Mouse (Mus musculus) kidney, postnatal 0 days (tissue): Measurements from ENCODE around the gene Stmn3. TPM values are rescaled to one million over a fixed set of nuclear protein-coding genes. Genes with fewer than 3 reads are reported as not detected.
"Not testable (repeated sequence)": the region's sequence is repeated elsewhere in the genome, so short reads cannot be mapped to it uniquely, and the experiment has no call there.

Source experiments
- ATAC-seq: fragments of 200-750 bp; cut with Nextera tagmentation; replicated peaks from 2 replicates; pipeline ENCODE4 v1.8.0; 2017; ENCODE audit warnings: low read depth, moderate number of reproducible peaks, moderate TSS enrichment, moderate library complexity; ENCODE audit not compliant: low FRiP score
- DNase-seq: peaks from one replicate; pipeline ENCODE4 v3.0.0-alpha.2; 2016; ENCODE audit warnings: low spot score
- H3K27ac ChIP-seq: fragments of 300-500 bp; sonication (generic); 2 replicates; pipeline ENCODE4 v1.5.1; 2014; ENCODE audit warnings: mild to moderate bottlenecking
- H3K27me3 ChIP-seq: fragments of 300-500 bp; sonication (generic); 2 replicates; pipeline ENCODE4 v1.6.1; 2014; ENCODE audit warnings: low read length, mixed read lengths; ENCODE audit not compliant: insufficient read depth
- H3K36me3 ChIP-seq: fragments of 300-500 bp; sonication (generic); 2 replicates; pipeline ENCODE4 v1.6.1; 2014; ENCODE audit warnings: low read length, mixed read lengths; ENCODE audit not compliant: insufficient read depth
- H3K4me1 ChIP-seq: fragments of 300-500 bp; sonication (generic); replicated peaks from 2 replicates; pipeline ENCODE4 v1.6.1; 2014; ENCODE audit warnings: antibody characterized with exemption, low read length, mixed read lengths; ENCODE audit not compliant: insufficient read depth
- H3K4me2 ChIP-seq: fragments of 300-500 bp; sonication (generic); 2 replicates; pipeline ENCODE4 v1.6.1; 2014; ENCODE audit warnings: mild to moderate bottlenecking, low read length, moderate library complexity, mixed read lengths
- H3K4me3 ChIP-seq: fragments of 300-500 bp; sonication (generic); replicated peaks from 2 replicates; pipeline ENCODE4 v1.5.1; 2014; ENCODE audit warnings: low read depth, low read length
- H3K9ac ChIP-seq: fragments of 300-500 bp; sonication (generic); 2 replicates; pipeline ENCODE4 v1.6.1; 2014; ENCODE audit warnings: low read depth, low read length
- H3K9me3 ChIP-seq: fragments of 300-500 bp; sonication (generic); replicated peaks from 2 replicates; pipeline ENCODE4 v1.6.1; 2016; ENCODE audit warnings: low read length, inconsistent platforms, mixed read lengths
- CTCF ChIP-seq: IDR thresholded peaks from 2 replicates; pipeline ENCODE4 v1.5.1; 2016; ENCODE audit warnings: antibody characterized with exemption, low read depth, mild to moderate bottlenecking, moderate library complexity
- WGBS: fragments of 180-500 bp; shearing (Covaris S2); extraction: QIAGEN DNeasy Blood & Tissue Kit; methylation state at CpG from one replicate; pipeline ENCODE4 v1.1.7; 2014; 5-methylcytosine and 5-hydroxymethylcytosine counted together
- polyA plus RNA-seq: library from polyadenylated mRNA; unstranded; fragments of >200 nt; fragmentation: Nextera tagmentation; extraction: Ambion mirVana; gene quantifications from 2 replicates; pipeline ENCODE4 v1.2.1, GENCODE M21; 2015

Stmn3 gene
- polyA plus RNA-seq, 1 experiment from 2014 or later: 0.66 TPM

GRCm38 (mm10) chr2:181288691-181289090 is 25.6 kb downstream of the Stmn3 start:
- H3K4me1 ChIP-seq: peaks cover 7% of the 10 kb centered on the region; the same call in 1 of the 2 replicates
- 61% methylated on average over 3 of the region's 3 CpGs for WGBS
- TF ChIP-seq CTCF: no peak
- no peaks in the 10 kb centered on the region for H3K36me3 ChIP-seq
- H3K27me3 ChIP-seq: no peaks in the 10 kb centered on the region
- H3K4me2 ChIP-seq: peak overlapping the region; percentile 56
- H3K4me3 ChIP-seq: peak overlapping the region; percentile 63; the same call in 1 of the 2 replicates
- no peaks in the 10 kb centered on the region for H3K9me3 ChIP-seq
- ATAC-seq (no peak), DNase-seq (no peak)
- H3K27ac ChIP-seq: no peak overlapping the region
- H3K9ac ChIP-seq: peak overlapping the region; percentile 36

- H3K36me3 ChIP-seq, H3K4me1 ChIP-seq, H3K9me3 ChIP-seq, H3K27me3 ChIP-seq: not testable (repeated sequence)
- ATAC-seq (peak; percentile 97), DNase-seq (peak; percentile 98)
- Histone ChIP-seq H3K9ac (peak within 1 kb of the TSS; percentile 80), H3K4me2 (peak within 1 kb of the TSS; percentile 67), H3K27ac (peak within 1 kb of the TSS; percentile 90), H3K4me3 (peak within 1 kb of the TSS; percentile 63)
- WGBS: under 1% methylated on average over 37 of the region's 38 CpGs
- peak; percentile 29; the same call in 1 of the 2 replicates for TF ChIP-seq CTCF
These were observed 26.3 kb downstream of the Stmn3 start, which contains the start of gene Gmeb2 for GRCm38 (mm10) chr2:181287958-181288350. TSS of gene Gmeb2 (minus strand) at chr2:181288035.

- ATAC-seq (peak; percentile 89), DNase-seq (peak; percentile 84)
- H3K4me3 ChIP-seq: peak overlapping the region; percentile 63
- H3K9ac ChIP-seq: peak overlapping the region; percentile 80
- H3K27me3 ChIP-seq: no peaks in the 10 kb centered on the region
- 2% methylated on average over 37 of the region's 71 CpGs for WGBS
- peak overlapping the region; percentile 67 for H3K4me2 ChIP-seq
- H3K36me3 ChIP-seq: no peaks in the 10 kb centered on the region
- no peaks in the 10 kb centered on the region for H3K9me3 ChIP-seq
- H3K4me1 ChIP-seq: peaks cover 7% of the 10 kb centered on the region; the same call in 1 of the 2 replicates
- peak overlapping the region; percentile 90 for H3K27ac ChIP-seq
- no peak for TF ChIP-seq CTCF
These were observed 26.9 kb downstream of the Stmn3 start for GRCm38 (mm10) chr2:181287338-181287957.

- H3K27me3 ChIP-seq: no peaks in the 10 kb centered on the region
- DNase-seq (no peak), ATAC-seq (no peak)
- 0 out of 2 replicates have a peak, but pooled peaks cover 3% of the 10 kb centered on the region for H3K36me3 ChIP-seq
- WGBS: 54% methylated on average over 6 of the region's 6 CpGs
- TF ChIP-seq CTCF: no peak
- H3K4me1 ChIP-seq: peaks cover 7% of the 10 kb centered on the region; the same call in 1 of the 2 replicates
- H3K4me3 ChIP-seq: peak overlapping the region; percentile 63
- H3K27ac ChIP-seq: peak overlapping the region; percentile 90
- H3K4me2 ChIP-seq: peak overlapping the region; percentile 67
- peak overlapping the region; percentile 80 for H3K9ac ChIP-seq
- no peaks in the 10 kb centered on the region for H3K9me3 ChIP-seq
These were observed 27.5 kb downstream of the Stmn3 start for GRCm38 (mm10) chr2:181286629-181287337.

- H3K4me1 ChIP-seq: no peaks in the 10 kb centered on the region
- TF ChIP-seq CTCF: no peak
- no peaks in the 10 kb centered on the region for H3K9me3 ChIP-seq
- H3K27ac ChIP-seq: no peak overlapping the region
- 57% methylated on average over 1 of the region's 1 CpGs for WGBS
- H3K9ac ChIP-seq: no peak overlapping the region
- H3K36me3 ChIP-seq: peaks cover 24% of the 10 kb centered on the region
- H3K27me3 ChIP-seq: no peaks in the 10 kb centered on the region
- H3K4me3 ChIP-seq: no peak overlapping the region
- no peak for ATAC-seq
- no peak overlapping the region for H3K4me2 ChIP-seq
- DNase-seq: no peak
These were observed 34.3 kb downstream of the Stmn3 start for GRCm38 (mm10) chr2:181279968-181280367.

- no peak overlapping the region for H3K4me2 ChIP-seq
- H3K27ac ChIP-seq: no peak overlapping the region
- no peak overlapping the region for H3K9ac ChIP-seq
- H3K4me3 ChIP-seq: no peak overlapping the region
- ATAC-seq (no peak), DNase-seq (no peak)
- no peaks in the 10 kb centered on the region for H3K9me3 ChIP-seq
- H3K27me3 ChIP-seq: no peaks in the 10 kb centered on the region
- peaks cover 32% of the 10 kb centered on the region for H3K36me3 ChIP-seq
- H3K4me1 ChIP-seq: no peaks in the 10 kb centered on the region
- WGBS: 70% methylated on average over 3 of the region's 3 CpGs
- TF ChIP-seq CTCF: no peak
These were observed 36.4 kb downstream of the Stmn3 start for GRCm38 (mm10) chr2:181277866-181278265.
